20 mouse cellular contexts compared by ENCODE assay signal in genomic region chr4:91387701-91388100, GRCm38 (mm10). TPM values are rescaled to one million over a fixed set of nuclear protein-coding genes. Genes with fewer than 3 reads are reported as not detected.
"Had no signal": no experiment of that assay in that cellular context is flagged by ENCODE, and none has a peak within 500 bp of the region (broad histone marks: within the 10 kb centered on the region; RNA-seq: fewer than 3 reads in every experiment).

No protein-coding gene starts in this region.

- H3K27ac ChIP-seq: midbrain, embryonic 10.5 days; midbrain, embryonic 12.5 days; neural tube, embryonic 13.5 days; neural tube, embryonic 15.5 days; stomach, embryonic 15.5 days had no signal

- H3K4me2 ChIP-seq: lung, embryonic 14.5 days; midbrain, embryonic 12.5 days; neural tube, embryonic 13.5 days; neural tube, embryonic 15.5 days; stomach, embryonic 15.5 days had no signal

- H3K4me1 ChIP-seq: midbrain, embryonic 10.5 days; midbrain, embryonic 12.5 days; neural tube, embryonic 15.5 days; stomach, embryonic 15.5 days had no signal

- H3K36me3 ChIP-seq: midbrain, embryonic 10.5 days; midbrain, embryonic 12.5 days; neural tube, embryonic 13.5 days; neural tube, embryonic 15.5 days; stomach, embryonic 15.5 days had no signal

- H3K4me3 ChIP-seq: midbrain, embryonic 10.5 days; midbrain, embryonic 12.5 days; myocyte; neural tube, embryonic 13.5 days; neural tube, embryonic 15.5 days; stomach, embryonic 15.5 days had no signal

- H3K27me3 ChIP-seq: midbrain, embryonic 12.5 days; neural tube, embryonic 13.5 days; neural tube, embryonic 15.5 days; stomach, embryonic 15.5 days had no signal

- DNase-seq: lung, adult 18-20 months; lung, embryonic 14.5 days; lung, postnatal 10 days; lung, postnatal 4 days; midbrain, embryonic 14.5 days; retina, postnatal 1 day; right cerebral cortex, adult 18-20 months; right cerebral cortex, postnatal 25 days; thymus, adult 18-20 months; thymus, postnatal 14 days; thymus, postnatal 36 days had no signal

- H3K9ac ChIP-seq: lung, embryonic 14.5 days; midbrain, embryonic 12.5 days; neural tube, embryonic 13.5 days; neural tube, embryonic 15.5 days; stomach, embryonic 15.5 days had no signal

- H3K9me3 ChIP-seq: midbrain, embryonic 10.5 days; midbrain, embryonic 12.5 days; neural tube, embryonic 13.5 days; neural tube, embryonic 15.5 days; stomach, embryonic 15.5 days had no signal

RNA-seq across cellular contexts. Expression of gene Elavl2, which starts 12.9 kb away (rescaled TPM):
- total RNA-seq: megakaryocyte, adult 5-6 weeks; megakaryocyte-erythroid progenitor cell, adult 5-6 weeks had no signal
- polyA plus RNA-seq: spleen, adult 2 months had no signal
